Mouse (Mus musculus): ENCODE measurements around the gene Gpm6b. TPM values are rescaled to one million over a fixed set of nuclear protein-coding genes. Genes with fewer than 3 reads are reported as not detected.

Gpm6b gene
- 10 to 100 TPM; 12.6 to 14.2 TPM for total RNA-seq (2021)
- long read RNA-seq, experiment 1, full-length matches to known transcripts, result 15 of 18 reads
- long read RNA-seq, experiment 1, partial matches to known transcripts, result 2 of 18 reads
- long read RNA-seq, experiment 1, other reads (novel, unspliced or antisense), result 1 of 18 reads
- long read RNA-seq, experiment 2, full-length matches to known transcripts, result 21 of 22 reads
- long read RNA-seq, experiment 2, partial matches to known transcripts, result 0 of 22 reads
- long read RNA-seq, experiment 2, other reads (novel, unspliced or antisense), result 1 of 22 reads

DNA sequence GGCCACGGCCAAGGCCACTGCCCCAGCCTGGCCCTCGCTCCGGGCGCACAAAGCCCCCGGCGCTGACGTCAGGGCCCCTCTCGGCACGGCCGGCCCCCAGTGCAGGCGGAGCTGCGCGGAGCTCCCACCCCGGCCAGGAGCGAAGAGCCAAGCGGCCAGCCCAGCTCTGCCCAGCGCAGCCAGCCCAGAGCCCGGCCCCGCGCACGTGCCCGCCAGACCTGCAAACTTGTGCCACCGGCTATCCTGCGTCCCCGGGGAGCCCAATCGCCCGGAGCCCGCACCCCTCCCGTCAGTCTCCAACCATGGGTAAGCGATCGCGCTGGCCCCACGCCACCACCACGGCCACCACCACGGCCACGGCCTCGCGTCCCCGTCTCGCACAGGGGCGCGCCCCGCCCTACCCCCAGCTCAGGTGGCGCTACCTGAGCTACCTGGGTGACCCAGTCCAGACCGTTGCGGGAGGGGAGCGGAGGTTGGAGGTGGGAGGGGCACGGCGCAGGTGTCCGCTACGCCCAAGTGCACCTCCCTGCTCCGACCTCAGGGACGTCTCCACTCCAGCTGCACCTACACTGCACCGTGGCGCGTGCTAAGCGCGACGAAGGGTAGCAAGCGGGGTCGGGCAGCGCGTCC is at the start of gene Gpm6b:
Gene Gpm6b (plus strand): TSS at position 81 of the 630 bp plus-strand sequence.
- DNase-seq, result peak; percentile 33

DNA sequence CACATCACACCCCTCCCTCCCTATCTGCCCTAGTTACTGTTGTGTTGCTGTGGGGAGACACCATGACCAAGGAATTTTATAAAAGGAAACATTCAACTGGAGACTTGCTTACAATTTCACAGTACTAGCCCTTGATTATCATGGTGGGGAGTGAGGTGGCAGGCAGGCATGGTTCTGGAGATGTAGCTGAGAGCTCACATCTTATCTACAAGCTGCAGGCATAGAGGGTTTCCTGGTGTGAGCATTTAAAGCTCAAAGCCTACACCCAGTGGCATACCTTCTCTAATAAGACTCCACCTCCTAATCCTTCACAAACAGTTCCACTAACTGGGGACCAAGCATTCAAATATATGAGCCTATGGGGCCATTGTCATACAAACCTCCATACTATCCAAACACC is 42.4 kb upstream of the Gpm6b start:
- no peak for DNase-seq

DNA sequence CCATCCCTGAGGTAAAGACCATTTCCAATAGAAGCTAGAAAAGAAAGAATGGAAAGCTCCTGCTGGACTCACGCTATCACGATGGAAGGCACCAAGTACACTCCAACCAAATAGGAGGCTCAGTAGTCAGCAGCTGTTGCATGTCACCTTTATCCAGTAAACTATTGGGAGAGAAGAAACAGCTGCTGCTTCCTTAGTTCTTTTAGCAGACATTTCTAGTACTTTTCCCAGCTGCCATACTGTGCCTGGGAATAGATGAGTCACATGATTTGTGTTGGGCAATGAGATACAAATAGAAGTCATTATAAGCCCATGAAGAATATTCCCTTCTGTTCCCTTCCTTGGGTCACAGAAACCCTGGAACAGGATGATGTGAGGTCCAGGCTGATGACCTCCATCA is 40.4 kb upstream of the Gpm6b start:
- no peak for DNase-seq

DNA sequence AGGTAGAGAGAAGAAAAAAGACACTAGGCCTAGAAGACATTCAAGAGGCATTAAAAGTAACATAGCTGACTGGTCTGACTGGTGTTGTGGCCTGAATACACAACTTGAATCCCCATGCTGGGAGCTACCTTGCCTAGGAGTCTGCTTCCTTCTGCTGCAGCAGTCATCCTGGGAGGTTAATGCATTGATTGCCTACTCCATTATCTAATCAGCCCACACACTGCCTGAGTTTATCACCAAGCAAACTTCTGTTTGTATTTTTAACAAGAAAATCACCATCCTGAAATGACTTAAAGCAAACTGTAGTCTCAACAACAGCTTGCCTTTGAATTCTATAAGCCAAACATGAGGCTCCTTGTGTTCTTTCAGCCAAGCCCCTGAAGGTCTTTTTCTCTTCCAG is 38.9 kb upstream of the Gpm6b start:
- no peak for DNase-seq

DNA sequence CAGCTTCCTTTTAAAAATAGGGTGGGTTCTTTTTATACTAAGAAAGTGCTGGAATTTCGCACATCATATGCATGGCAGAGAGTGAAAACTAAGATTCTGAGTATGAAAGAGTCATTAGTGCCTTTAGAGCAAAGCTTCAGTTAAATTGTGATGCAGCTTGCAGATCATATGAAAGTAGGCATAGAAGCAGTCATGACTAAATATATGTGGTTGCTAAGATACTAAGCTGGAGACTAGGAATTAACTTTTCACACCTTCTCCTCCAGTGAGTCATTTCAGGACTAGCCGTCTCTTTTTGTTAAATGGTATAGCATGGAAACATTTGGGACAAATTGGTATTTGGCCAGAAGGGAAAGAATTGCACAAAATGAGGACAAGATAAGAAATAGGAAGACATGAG is 24.1 kb upstream of the Gpm6b start:
- DNase-seq, result no peak

DNA sequence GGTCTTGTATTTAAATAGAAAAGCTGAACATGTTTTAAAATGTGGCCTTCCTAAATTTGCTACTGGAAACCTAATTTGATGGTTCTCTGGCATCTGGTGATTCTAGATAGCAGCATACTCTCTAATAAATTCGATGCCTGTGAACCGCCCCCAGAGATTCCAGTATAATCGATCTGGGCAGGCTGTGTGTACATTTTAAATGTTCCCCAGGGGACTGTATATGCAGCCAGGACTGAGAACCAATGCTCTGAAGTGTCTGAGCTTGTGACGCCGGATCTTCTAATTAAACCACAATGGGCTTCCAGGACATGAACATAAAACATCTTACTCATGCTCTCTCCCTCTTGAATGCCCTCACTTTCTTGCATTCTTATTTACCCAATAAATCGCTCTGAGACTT is 22.5 kb upstream of the Gpm6b start:
- DNase-seq, result no peak

DNA sequence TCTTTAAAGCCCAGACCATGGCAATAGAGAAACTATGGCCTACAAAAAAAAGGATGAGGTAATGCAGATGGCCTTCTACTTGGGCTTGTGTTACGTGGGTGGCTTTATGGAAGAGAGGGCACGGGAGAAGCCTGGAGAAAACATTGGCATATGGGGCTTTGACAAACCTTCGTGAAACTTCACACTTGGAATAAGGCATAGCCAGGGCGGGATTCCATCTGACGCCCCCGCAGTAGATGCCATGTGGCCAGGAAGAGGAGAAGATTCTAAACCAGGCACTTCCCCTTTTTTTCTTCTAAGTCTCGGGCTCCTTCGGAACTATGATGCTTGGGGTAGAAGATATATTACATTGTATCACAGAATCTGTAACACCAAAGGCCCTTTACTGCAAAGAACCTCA is 22.0 kb upstream of the Gpm6b start:
- DNase-seq, result no peak

DNA sequence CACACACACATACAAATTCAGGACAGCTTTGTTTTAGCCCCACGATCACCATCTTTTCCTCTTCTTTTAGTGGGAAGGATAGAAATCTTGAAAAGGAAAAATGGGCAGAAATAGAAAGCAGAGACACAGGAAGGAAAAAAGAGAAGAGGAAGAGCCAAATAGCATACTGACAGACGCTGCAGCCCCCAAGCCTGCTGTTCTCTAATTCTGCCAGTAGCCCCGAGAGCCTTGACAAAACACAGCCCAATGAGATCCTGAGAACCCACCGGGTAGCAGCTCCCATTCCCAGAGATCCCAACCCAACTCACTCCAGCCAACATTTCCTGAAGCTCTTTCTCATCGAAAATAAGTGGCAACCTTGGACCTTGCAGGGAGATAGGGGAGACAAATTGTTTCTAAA is 19.4 kb upstream of the Gpm6b start:
- no peak for DNase-seq

DNA sequence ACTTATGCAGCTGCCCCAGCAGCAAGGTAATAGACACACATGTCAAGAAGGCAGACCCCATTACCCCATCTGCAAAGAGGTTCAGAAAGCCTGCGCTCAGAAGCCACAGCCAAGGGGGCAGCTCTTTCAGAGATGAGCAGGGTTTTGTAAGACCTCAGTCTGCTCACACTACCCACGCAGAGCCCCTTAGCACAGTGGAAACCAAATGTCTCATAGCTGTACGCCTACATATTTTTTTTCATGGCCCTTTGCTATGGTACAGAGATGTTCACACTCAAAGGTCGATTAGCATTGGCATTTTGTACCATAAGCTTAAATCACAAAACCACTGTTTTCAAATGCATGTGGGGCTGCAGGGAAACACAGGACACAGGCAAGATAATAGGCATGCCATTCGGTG is 11.9 kb upstream of the Gpm6b start:
- DNase-seq, result no peak

DNA sequence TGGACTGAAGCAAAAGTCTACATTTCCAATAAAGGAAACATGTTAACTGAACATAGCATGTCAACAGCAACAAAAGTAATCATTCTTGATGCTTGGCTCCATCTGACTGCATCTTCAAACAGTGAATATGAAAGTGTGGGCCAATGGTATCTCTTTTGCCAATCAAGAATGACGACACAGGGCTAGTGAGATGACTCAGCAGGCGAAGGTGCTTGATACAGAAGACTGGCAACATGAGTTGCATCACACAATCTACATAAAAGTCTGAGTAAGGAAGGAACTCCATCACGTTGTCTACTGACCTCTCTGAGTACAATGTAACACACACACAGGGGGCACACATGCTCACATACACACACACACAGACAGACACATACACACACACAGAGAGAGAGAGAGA is 9.0 kb upstream of the Gpm6b start:
- DNase-seq, result no peak

DNA sequence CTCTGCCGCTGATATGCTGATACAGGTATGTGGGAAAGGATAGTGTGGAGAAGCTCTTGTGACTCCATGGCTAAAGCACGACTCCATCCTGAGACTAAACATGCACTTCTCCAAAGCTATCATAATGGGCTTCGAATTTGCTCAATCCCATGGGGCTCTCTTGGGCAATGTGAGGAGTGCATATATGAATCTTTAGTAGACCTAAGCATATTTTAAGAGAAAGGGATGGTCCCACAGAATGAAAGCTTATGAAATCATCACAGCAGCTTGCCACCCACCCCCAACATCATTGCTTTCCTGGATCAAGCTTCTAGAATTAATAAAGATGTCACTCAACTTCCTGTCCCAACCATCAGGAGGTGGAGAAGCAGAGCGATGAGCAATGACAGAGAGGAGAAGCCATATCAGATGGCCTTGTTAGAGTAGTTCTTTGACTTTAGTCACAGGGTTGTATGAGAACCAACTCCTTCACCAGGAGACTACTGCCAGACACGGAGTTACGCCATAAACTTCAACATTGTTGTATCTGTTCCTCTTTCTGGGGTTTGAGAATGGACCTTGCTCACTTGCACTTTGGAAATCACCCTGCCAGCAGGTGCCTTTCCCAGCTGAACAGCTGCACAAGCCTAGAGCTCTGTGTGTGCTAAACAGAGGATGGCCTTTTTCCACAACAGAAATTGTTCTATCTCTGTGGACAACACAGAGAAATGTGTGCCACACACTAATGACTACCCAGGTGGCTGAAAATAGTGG is 8.0 kb upstream of the Gpm6b start:
- no peak for DNase-seq

DNA sequence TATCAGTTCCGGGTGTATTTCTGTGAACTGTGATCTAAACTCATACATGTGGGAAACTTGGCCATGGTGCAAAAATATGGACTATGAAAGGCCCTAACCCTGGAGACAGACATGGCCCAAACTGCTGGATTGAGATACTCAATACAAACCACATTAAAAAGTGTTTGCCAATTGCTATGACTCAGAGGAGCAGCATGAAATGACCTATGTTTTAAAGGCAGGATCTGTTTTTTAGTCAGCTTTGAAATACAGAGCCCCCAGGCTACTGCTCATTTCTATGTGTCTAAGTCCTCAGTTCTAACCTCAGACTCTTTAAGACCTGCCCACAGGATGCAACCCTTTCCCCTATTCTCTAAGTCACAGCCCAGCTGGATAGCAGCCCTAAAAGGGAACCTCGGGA is 2.6 kb upstream of the Gpm6b start:
- no peak for DNase-seq

DNA sequence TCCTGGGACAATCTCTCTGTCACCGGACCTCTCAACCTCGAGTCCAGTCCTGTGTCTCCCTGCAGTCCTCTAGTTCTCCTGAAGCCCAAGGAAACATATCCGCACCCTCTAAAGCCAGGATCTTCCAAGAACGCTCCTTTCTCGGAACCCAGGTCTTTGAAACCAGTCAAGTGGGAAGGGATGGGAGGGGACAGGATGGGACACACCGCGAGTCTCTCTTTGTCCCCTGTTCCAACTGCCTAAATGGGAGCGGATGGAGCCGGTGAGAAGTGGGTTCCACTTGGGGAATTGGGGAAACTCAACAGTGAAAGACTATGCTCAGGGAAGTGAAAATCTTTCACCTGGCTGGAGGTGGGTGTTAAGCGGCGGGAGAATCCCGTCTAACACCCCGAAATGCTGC is 809 bp downstream of the Gpm6b start:
- no peak for DNase-seq

DNA sequence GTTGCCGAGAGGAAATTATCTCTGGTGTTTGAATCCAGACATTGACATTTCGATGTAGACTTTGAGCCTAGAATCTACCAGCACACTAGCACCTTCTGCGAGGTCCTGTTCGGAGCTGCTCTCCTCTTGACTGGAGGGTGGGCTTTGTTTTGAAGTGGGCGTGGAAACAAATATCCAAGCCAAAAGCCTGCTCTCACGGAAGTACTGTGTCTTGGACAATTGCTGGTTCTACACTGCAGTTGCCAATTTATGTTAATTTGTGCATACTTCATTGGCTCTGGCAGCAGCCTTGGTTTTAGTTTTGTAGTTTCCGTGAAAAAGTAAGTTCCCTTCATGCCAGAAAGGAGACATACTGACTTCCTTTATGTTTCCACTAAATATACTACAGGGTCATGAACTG is 2.0 kb downstream of the Gpm6b start:
- DNase-seq, result no peak

DNA sequence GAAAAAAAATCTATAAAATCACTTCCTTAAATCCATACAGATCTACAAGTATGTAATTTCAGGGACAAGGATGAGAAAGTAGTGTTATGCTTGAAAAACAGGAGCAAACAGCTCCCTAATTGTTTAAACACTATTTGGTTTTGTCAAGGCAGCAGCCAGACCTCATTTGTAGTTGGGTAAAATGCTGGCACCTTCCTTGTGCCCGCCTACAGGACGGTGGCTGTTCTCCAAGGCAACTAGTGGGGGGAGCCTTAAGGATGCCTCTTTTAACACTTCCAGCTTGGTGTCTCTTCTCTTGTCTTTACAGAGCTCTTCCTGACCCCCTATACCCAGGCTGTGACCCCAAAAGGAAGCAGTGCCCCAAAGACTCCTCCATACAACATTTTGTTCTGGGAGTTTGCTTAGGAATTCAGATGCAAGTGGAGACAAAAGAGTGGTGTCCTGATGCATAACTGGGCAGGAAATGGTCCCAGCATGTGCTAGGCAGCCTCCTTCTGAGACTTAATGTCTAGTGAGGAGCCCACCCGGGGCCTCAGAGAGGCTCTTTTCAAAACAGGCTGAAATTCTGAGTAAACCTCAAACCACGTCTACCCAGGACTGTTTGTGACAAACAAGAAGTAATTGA is 4.7 kb downstream of the Gpm6b start:
- DNase-seq, result no peak

DNA sequence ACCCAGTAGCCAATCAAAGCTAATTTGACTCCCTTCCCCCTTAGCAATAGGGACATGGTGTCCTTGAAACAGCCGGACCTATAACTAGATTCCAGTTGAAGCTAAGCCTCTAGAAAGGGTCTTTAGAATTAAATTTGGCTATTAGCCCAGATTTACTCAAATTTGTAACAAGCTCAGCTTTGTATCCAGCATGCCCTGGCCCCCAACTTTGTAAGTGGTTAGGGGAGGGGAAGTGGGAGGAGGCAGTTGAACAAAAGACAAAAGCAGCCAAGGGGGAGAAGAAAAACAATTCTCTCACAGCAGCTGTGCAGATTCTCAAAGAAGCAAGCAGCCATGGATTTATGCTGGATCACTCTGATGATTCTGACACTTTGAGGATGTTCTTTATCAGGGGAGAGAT is 32.8 kb downstream of the Gpm6b start:
- no peak for DNase-seq

DNA sequence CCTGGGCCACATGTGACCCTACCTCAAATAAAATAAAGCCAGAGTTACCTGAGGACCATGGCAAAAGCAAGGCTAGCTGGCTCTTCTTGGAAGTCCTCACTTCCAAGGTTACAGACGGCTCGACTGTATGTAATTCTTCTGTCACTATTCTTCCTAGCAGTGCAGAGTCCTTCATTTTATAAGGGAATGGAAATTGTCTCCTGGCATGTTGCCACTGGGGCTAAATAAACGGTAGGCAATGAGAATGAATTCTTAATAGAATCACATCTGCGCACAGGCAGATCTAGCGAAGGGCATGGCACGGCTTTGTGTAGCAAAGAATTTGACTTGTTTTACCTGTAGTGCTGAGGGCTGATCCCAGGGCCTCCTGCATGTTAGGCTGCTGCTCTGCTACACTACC is 33.9 kb downstream of the Gpm6b start:
- no peak for DNase-seq

DNA sequence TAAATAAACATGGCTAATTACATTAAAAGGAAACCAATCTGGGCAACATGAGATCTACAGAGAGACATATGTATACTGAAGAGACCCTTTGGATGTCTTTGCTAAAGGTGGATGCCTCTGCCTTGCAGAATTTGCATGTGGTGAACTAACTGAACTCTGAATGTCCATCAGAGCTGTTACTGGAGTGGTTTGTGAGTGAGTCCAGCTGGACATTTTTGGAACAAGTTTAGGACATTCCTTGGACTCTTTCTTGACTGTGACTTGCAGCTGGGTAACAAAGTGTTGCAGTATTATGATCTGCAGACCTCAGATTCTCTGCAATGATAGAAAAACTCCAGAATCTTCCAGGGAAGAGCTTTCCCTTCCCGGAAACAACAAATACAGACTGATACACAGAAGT is 41.1 kb downstream of the Gpm6b start:
- DNase-seq, result no peak

DNA sequence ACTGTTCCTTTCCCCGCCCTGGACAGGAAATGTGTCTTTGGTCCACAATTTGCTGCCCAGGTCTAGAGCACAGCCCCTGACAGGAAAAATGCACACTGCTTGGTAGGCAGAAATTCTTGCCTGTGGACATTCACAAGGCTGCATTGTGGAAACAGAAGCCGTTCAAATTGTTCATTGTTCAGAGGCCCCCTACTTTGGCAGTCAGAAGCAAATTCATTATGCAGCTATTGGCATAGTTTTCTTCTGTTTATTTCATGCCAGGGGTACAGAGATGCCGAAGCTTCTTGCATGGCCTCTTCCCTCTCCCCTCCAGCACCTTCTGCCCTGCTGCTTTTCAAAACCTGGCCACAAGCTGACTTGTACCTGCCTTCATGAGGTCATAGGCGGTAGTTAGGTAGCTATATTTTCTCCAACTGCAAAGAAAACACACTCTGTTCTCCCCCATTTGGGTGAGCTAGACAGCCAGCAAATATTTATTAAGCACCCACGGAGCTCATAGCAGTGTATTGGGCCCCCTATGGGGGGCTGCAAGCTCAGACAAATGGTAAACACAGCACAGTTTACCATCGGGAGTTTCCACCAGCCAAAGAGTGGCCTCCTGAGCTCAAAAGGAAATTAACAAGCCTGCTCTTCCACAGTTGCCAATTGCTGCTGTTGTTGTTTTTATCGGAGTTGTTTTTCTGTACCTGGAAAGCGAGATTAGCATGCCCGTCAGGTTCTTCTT is 48.2 kb downstream of the Gpm6b start:
- no peak for DNase-seq

DNA sequence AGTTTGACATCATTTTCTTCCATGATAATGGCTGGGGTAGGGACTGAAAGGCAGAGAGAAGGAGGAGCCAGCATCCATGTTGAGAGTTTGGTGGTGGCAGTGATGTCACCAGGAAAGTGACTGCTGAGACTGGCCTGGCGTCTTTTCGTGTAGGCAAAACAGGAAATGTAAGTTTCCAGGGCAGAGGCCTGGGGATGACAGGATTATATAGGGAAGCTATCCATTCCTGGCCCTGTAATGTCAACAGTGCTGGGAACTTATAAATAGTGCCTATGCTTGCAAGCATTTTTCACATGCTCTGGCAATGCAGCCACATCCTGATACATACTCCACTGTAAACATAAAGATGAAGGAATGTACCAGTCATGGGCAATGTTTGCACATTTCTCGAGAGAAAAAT is 52.6 kb downstream of the Gpm6b start:
- no peak for DNase-seq

DNA sequence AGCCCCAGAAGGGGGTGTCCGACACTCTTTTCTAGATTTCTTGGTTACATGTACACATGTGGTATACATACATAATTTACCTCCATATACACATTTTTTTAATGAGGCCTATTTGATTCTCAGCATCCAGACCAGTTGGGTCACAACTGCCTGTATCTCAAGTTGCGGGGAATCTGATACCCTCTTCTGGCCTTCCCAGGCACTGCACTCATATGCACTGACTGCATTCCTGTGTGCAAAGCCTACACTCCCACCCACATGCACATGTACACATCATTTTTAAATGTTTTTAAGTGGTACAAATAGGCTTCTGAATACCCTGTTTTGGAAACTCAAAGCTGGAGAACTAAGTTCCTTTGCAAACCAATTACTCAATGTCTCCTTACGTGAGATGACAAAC is 54.8 kb downstream of the Gpm6b start:
- DNase-seq, result no peak

DNA sequence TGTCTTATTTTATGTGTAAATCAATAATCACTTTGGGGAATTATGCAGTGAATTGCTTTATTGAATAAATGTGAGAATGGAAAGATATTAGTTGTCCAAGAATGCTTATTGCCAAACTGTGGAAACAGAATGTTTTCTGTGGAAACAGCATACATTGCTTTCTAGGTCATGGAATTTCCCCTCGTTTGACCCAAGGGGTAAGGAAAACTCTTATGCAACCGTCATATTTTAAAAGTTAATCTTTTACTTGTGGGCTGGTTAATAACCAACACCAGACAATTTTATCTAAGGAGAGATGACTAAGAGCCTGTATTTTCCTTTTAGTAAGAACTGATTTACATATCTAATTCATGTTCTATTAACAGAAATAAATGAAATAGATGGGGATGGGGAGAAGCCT is 64.1 kb downstream of the Gpm6b start:
- DNase-seq, result no peak

DNA sequence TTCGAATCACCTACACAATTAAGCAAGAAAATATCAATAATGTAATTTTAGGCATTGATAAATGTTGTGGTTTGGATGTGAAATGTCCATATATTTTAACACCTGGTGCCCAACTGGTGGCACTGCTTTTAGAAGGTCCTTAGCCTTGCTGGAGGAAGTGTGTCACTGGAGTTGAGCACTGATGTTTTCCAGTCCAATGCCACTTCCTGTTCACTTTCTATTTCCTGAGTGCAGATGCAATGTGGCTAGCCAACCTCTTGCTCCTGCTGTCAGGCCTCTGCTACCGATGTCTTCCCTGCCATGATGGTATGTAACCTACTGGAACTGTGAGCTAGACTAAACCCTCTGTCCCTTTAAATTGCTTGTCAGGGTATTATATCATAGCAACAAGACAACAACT is 65.6 kb downstream of the Gpm6b start:
- no peak for DNase-seq
